In genomic region chr1:69009800-69010505, GRCm38 (mm10) we compare ENCODE assay signal across 28 mouse cellular contexts.
DNase-seq lines count a peak whose midpoint lies in the region; ATAC-seq and TF ChIP-seq lines count a peak whose summit lies in the region.
"Had no signal": no experiment of that assay in that cellular context is flagged by ENCODE, and none has a peak within 500 bp of the region (broad histone marks: within the 10 kb centered on the region; RNA-seq: fewer than 3 reads in every experiment).

No protein-coding gene starts in this region.

- peak; percentile 13 for DNase-seq in embryo, embryonic 11 days
- no peak for DNase-seq in embryo, embryonic 9.5 days (ENCODE audit: extremely low spot score)
- DNase-seq in hindbrain, embryonic 11.5 days (ENCODE audit: low spot score) = peak; percentile 17
- no peak for DNase-seq in hindbrain, embryonic 10.5 days (ENCODE audit: low spot score)
- peak; percentile 75 for DNase-seq in brain, embryonic 14.5 days (ENCODE audit: low read depth)
- peak; percentile 51 for DNase-seq in mesoderm, embryonic 11.5 days (ENCODE audit: low read depth, low spot score)
- DNase-seq in midbrain, postnatal 0 days (ENCODE audit: low spot score) = no peak
- DNase-seq: adrenal gland, adult 8-10 months; cerebellum, adult 11 months; cerebellum, adult 9-10 months; gastrocnemius, adult 2 months; gastrocnemius, postnatal 36 days; heart, adult 2 months; kidney, adult 18-20 months; kidney, postnatal 36 days; right cerebral cortex, postnatal 4 days; thymus, adult 18-20 months; thymus, postnatal 25 days had no signal

- no peaks in the 10 kb centered on the region for H3K9me3 ChIP-seq in hindbrain, embryonic 11.5 days (ENCODE audit: control insufficient read depth, low read length)
- H3K9me3 ChIP-seq in hindbrain, embryonic 10.5 days = no peaks in the 10 kb centered on the region
- H3K9me3 ChIP-seq in midbrain, postnatal 0 days (ENCODE audit: low read length) = no peaks in the 10 kb centered on the region
- H3K9me3 ChIP-seq: G1E; heart, embryonic 12.5 days; limb, embryonic 13.5 days; lung, embryonic 15.5 days had no signal

- no peak overlapping the region for H3K4me3 ChIP-seq in hindbrain, embryonic 11.5 days (ENCODE audit: low read depth, low read length)
- H3K4me3 ChIP-seq in hindbrain, embryonic 10.5 days = no peak overlapping the region
- no peak overlapping the region for H3K4me3 ChIP-seq in midbrain, postnatal 0 days (ENCODE audit: low read depth, low read length)
- H3K4me3 ChIP-seq: gastrocnemius, adult 2 months; heart, adult 2 months; heart, embryonic 12.5 days; layer of hippocampus, adult 2 months; limb, embryonic 13.5 days; lung, embryonic 15.5 days; myocyte had no signal

- peak; percentile 82 for ATAC-seq in hindbrain, embryonic 11.5 days (ENCODE audit: low FRiP score)
- no peak for ATAC-seq in midbrain, postnatal 0 days (ENCODE audit: low FRiP score)
- ATAC-seq: midbrain, embryonic 16.5 days had no signal

- no peak overlapping the region for H3K27ac ChIP-seq in hindbrain, embryonic 11.5 days (ENCODE audit: low read depth, low read length)
- no peak overlapping the region for H3K27ac ChIP-seq in hindbrain, embryonic 10.5 days
- no peak overlapping the region for H3K27ac ChIP-seq in midbrain, postnatal 0 days (ENCODE audit: low read depth, low read length)
- H3K27ac ChIP-seq: gastrocnemius, adult 2 months; heart, adult 2 months; layer of hippocampus, adult 2 months; limb, embryonic 13.5 days; lung, embryonic 15.5 days; stomach, postnatal 0 days had no signal

- no peak overlapping the region for H3K9ac ChIP-seq in hindbrain, embryonic 11.5 days (ENCODE audit: low read depth, low read length)
- H3K9ac ChIP-seq in midbrain, postnatal 0 days (replicated peaks; ENCODE audit: low read length, poor library complexity, severe bottlenecking) = no peak overlapping the region
- H3K9ac ChIP-seq: heart, embryonic 12.5 days; limb, embryonic 13.5 days; lung, embryonic 15.5 days had no signal

- WGBS in hindbrain, embryonic 11.5 days = 59% methylated on average over 5 of the region's 5 CpGs
- WGBS in hindbrain, embryonic 10.5 days = 78% methylated on average over 5 of the region's 5 CpGs
- WGBS in midbrain, postnatal 0 days = 61% methylated on average over 5 of the region's 5 CpGs

- H3K27me3 ChIP-seq in hindbrain, embryonic 11.5 days (ENCODE audit: control insufficient read depth, insufficient read depth, low read length) = no peaks in the 10 kb centered on the region
- H3K27me3 ChIP-seq in hindbrain, embryonic 10.5 days (ENCODE audit: insufficient read depth, poor library complexity, severe bottlenecking) = no peaks in the 10 kb centered on the region
- H3K27me3 ChIP-seq in midbrain, postnatal 0 days (ENCODE audit: insufficient read depth, low read length) = no peaks in the 10 kb centered on the region
- H3K27me3 ChIP-seq: heart, embryonic 12.5 days; limb, embryonic 13.5 days; lung, embryonic 15.5 days had no signal

- TF ChIP-seq CTCF in brain, embryonic 14.5 days (IDR thresholded peaks at IDR 0.05; ENCODE audit: borderline replicate concordance, extremely low read depth, insufficient read depth, insufficient read length) = no peak
- TF ChIP-seq CTCF in midbrain, postnatal 0 days (IDR thresholded peaks at IDR 0.05) = no peak

- no peak for TF ChIP-seq POLR2A in brain, embryonic 14.5 days (IDR thresholded peaks at IDR 0.05; ENCODE audit: borderline replicate concordance, extremely low read depth, insufficient read depth, insufficient read length, poor library complexity, severe bottlenecking)

- no peaks in the 10 kb centered on the region for H3K4me1 ChIP-seq in hindbrain, embryonic 11.5 days (replicated peaks; ENCODE audit: control insufficient read depth, insufficient read depth, low read length)
- H3K4me1 ChIP-seq in hindbrain, embryonic 10.5 days (replicated peaks) = no peaks in the 10 kb centered on the region
- H3K4me1 ChIP-seq in midbrain, postnatal 0 days (ENCODE audit: insufficient read depth, low read length) = no peaks in the 10 kb centered on the region
- H3K4me1 ChIP-seq: limb, embryonic 13.5 days; lung, embryonic 15.5 days had no signal

- H3K36me3 ChIP-seq in hindbrain, embryonic 11.5 days (ENCODE audit: control insufficient read depth, insufficient read depth, low read length) = no peaks in the 10 kb centered on the region
- H3K36me3 ChIP-seq in hindbrain, embryonic 10.5 days = no peaks in the 10 kb centered on the region
- no peaks in the 10 kb centered on the region for H3K36me3 ChIP-seq in midbrain, postnatal 0 days (ENCODE audit: insufficient read depth, low read length)
- H3K36me3 ChIP-seq: G1E; heart, embryonic 12.5 days; limb, embryonic 13.5 days; lung, embryonic 15.5 days had no signal

- H3K4me2 ChIP-seq in hindbrain, embryonic 11.5 days (replicated peaks; ENCODE audit: low read depth, low read length) = no peak overlapping the region
- H3K4me2 ChIP-seq in midbrain, postnatal 0 days (ENCODE audit: low read depth, low read length, poor library complexity, severe bottlenecking) = no peak overlapping the region
- H3K4me2 ChIP-seq: heart, embryonic 12.5 days; limb, embryonic 13.5 days; liver, embryonic 11.5 days; lung, embryonic 15.5 days; midbrain, embryonic 11.5 days had no signal

Comparison
In these comparisons a context has a peak if more than half of its experiments do, and no peak if none do; other contexts are left out.
1. DNase-seq: peak in embryo, embryonic 11 days (single experiment), hindbrain, embryonic 11.5 days (single experiment), brain, embryonic 14.5 days (single experiment) and mesoderm, embryonic 11.5 days (single experiment); none in embryo, embryonic 9.5 days (single experiment), hindbrain, embryonic 10.5 days (single experiment) and midbrain, postnatal 0 days (single experiment).